Mouse (Mus musculus) layer of hippocampus, postnatal 10 days (tissue): Measurements from ENCODE around the gene Myo18b. TPM values are rescaled to one million over a fixed set of nuclear protein-coding genes. Genes with fewer than 3 reads are reported as not detected.

Experiments
- DNase-seq, 2 experiments: peaks; one replicate each; pipeline ENCODE4 v3.0.0; 2021; ENCODE audit warnings: low spot score in 2 of 2
- long read RNA-seq: library from polyadenylated mRNA; stranded (forward); transcript quantifications from one replicate; pipeline ENCODE4 v2.0.0, GENCODE M21; 2023
- total RNA-seq, 2 experiments: library from RNA; stranded (reverse); gene quantifications; 2 replicates each; pipeline ENCODE4 v1.2.3; 2021

Gene Myo18b
- 1 to 10 TPM; 3.6 to 3.7 TPM for total RNA-seq
- long read RNA-seq: 0 reads

GRCm38 (mm10) chr5:112895674-112896654 lies at the start of gene Myo18b:
TSS of gene Myo18b (minus strand) at chr5:112896362.
- DNase-seq: no peak

GRCm38 (mm10) chr5:112945925-112946324 lies 49.8 kb upstream of the Myo18b start:
- DNase-seq: no peak

- DNase-seq: no peak
These were observed 46.1 kb upstream of the Myo18b start for GRCm38 (mm10) chr5:112942244-112942643.

- DNase-seq: no peak
These were observed 44.8 kb upstream of the Myo18b start for GRCm38 (mm10) chr5:112941001-112941400.

GRCm38 (mm10) chr5:112936632-112937031 lies 40.5 kb upstream of the Myo18b start:
- no peak for DNase-seq

- no peak for DNase-seq
These were observed 39.3 kb upstream of the Myo18b start for GRCm38 (mm10) chr5:112935436-112935835.

GRCm38 (mm10) chr5:112932878-112933567 lies 36.9 kb upstream of the Myo18b start:
- DNase-seq: peak; percentile 38 to 48

GRCm38 (mm10) chr5:112931901-112932300 lies 35.7 kb upstream of the Myo18b start:
- DNase-seq: no peak

GRCm38 (mm10) chr5:112928201-112928881 lies 32.2 kb upstream of the Myo18b start:
- no peak for DNase-seq

- DNase-seq: no peak
These were observed 29.3 kb upstream of the Myo18b start for GRCm38 (mm10) chr5:112925422-112925821.

GRCm38 (mm10) chr5:112924806-112925205 lies 28.6 kb upstream of the Myo18b start:
- DNase-seq: no peak

- DNase-seq: no peak
These were observed 27.7 kb upstream of the Myo18b start for GRCm38 (mm10) chr5:112923841-112924240.

- no peak for DNase-seq
These were observed 25.8 kb upstream of the Myo18b start for GRCm38 (mm10) chr5:112921914-112922313.

GRCm38 (mm10) chr5:112910381-112910780 lies 14.2 kb upstream of the Myo18b start:
- DNase-seq: no peak

GRCm38 (mm10) chr5:112908169-112908614 lies 12.0 kb upstream of the Myo18b start:
- no peak for DNase-seq

GRCm38 (mm10) chr5:112907504-112907903 lies 11.3 kb upstream of the Myo18b start:
- no peak for DNase-seq

GRCm38 (mm10) chr5:112893462-112894060 lies 2.6 kb downstream of the Myo18b start:
- DNase-seq: no peak

GRCm38 (mm10) chr5:112892411-112892810 lies 3.8 kb downstream of the Myo18b start:
- DNase-seq: no peak

GRCm38 (mm10) chr5:112888651-112889050 lies 7.5 kb downstream of the Myo18b start:
- DNase-seq: no peak

GRCm38 (mm10) chr5:112886687-112887491 lies 9.3 kb downstream of the Myo18b start:
- peak; percentile 53 to 64 for DNase-seq
